Comparison of ENCODE assay signal across 8 mouse cellular contexts in genomic region chr15:78514393-78515146, GRCm38 (mm10). TPM values are rescaled to one million over a fixed set of nuclear protein-coding genes. Genes with fewer than 3 reads are reported as not detected.
DNase-seq lines count a peak whose midpoint lies in the region; ATAC-seq and TF ChIP-seq lines count a peak whose summit lies in the region.

No protein-coding gene starts in this region.

- TF ChIP-seq CTCF in G1E (IDR thresholded peaks at IDR 0.05; ENCODE audit: low read depth, low read length): peak; percentile 96
- peak; percentile 98 for TF ChIP-seq CTCF in layer of hippocampus, adult 2 months (conservative IDR thresholded peaks at IDR 0.05)

- peaks cover 43% of the 10 kb centered on the region for H3K27me3 ChIP-seq in G1E (ENCODE audit: insufficient read depth, low read length)
- H3K27me3 ChIP-seq in forebrain, embryonic 10.5 days (ENCODE audit: poor library complexity, severe bottlenecking): no peaks in the 10 kb centered on the region
- no peaks in the 10 kb centered on the region for H3K27me3 ChIP-seq in heart, embryonic 16.5 days (ENCODE audit: control insufficient read depth, insufficient read depth, low read length)
- no peaks in the 10 kb centered on the region for H3K27me3 ChIP-seq in lung, embryonic 15.5 days

- ATAC-seq in G1E (ENCODE audit: extremely low read depth, insufficient number of reproducible peaks, low FRiP score, poor library complexity, severe bottlenecking): no peak
- 0 out of 2 replicates have a peak, but pooled peaks have one; percentile 21 for ATAC-seq in heart, embryonic 16.5 days (replicated peaks; ENCODE audit: extremely low read depth, insufficient read depth, low FRiP score)
- peak; percentile 50; the same call in 1 of the 2 replicates for ATAC-seq in lung, embryonic 15.5 days (ENCODE audit: borderline replicate concordance, extremely low read depth, low FRiP score, low TSS enrichment)

- no peak overlapping the region for H3K9ac ChIP-seq in heart, embryonic 16.5 days (ENCODE audit: low read length)
- no peak overlapping the region for H3K9ac ChIP-seq in lung, embryonic 15.5 days

- no peak overlapping the region for H3K4me2 ChIP-seq in heart, embryonic 16.5 days (ENCODE audit: low read depth, low read length)
- no peak overlapping the region for H3K4me2 ChIP-seq in lung, embryonic 15.5 days

- 0 out of 2 replicates have a peak, but pooled peaks cover 6% of the 10 kb centered on the region for H3K4me1 ChIP-seq in G1E (ENCODE audit: insufficient read depth, low read depth, low read length)
- H3K4me1 ChIP-seq in forebrain, embryonic 10.5 days: peaks cover 35% of the 10 kb centered on the region
- H3K4me1 ChIP-seq in heart, embryonic 16.5 days (ENCODE audit: control insufficient read depth, insufficient read depth, low read length): peaks cover 22% of the 10 kb centered on the region
- peaks cover 10% of the 10 kb centered on the region for H3K4me1 ChIP-seq in lung, embryonic 15.5 days

- H3K4me3 ChIP-seq in G1E (ENCODE audit: low read depth, low read length): no peak overlapping the region
- H3K4me3 ChIP-seq in forebrain, embryonic 10.5 days: no peak overlapping the region
- no peak overlapping the region for H3K4me3 ChIP-seq in heart, embryonic 16.5 days (ENCODE audit: low read length)
- no peak overlapping the region for H3K4me3 ChIP-seq in layer of hippocampus, adult 2 months
- no peak overlapping the region for H3K4me3 ChIP-seq in lung, embryonic 15.5 days

- H3K36me3 ChIP-seq in G1E (replicated peaks): no peaks in the 10 kb centered on the region
- H3K36me3 ChIP-seq in forebrain, embryonic 10.5 days (replicated peaks): no peaks in the 10 kb centered on the region
- no peaks in the 10 kb centered on the region for H3K36me3 ChIP-seq in heart, embryonic 16.5 days (ENCODE audit: control insufficient read depth, insufficient read depth)
- H3K36me3 ChIP-seq in lung, embryonic 15.5 days: no peaks in the 10 kb centered on the region

- peak; percentile 50 for DNase-seq in G1E (ENCODE audit: low spot score)
- DNase-seq in c-Kit-positive CD71-negative TER-119-negative erythroid progenitor cells, embryonic 14.5 days (ENCODE audit: low read depth): peak; percentile 64
- DNase-seq in forebrain, embryonic 10.5 days (ENCODE audit: extremely low spot score, low spot score): peak; percentile 78
- DNase-seq in layer of hippocampus, adult 2 months (ENCODE audit: low spot score in 2 of 2): peak; percentile 66 to 87
- DNase-seq in right cerebral cortex, adult 18-20 months: peak; percentile 74
- peak; percentile 49 for DNase-seq in urinary bladder, postnatal 10 days (ENCODE audit: low spot score)

- H3K9me3 ChIP-seq in G1E (replicated peaks): no peaks in the 10 kb centered on the region
- H3K9me3 ChIP-seq in forebrain, embryonic 10.5 days: no peaks in the 10 kb centered on the region
- no peaks in the 10 kb centered on the region for H3K9me3 ChIP-seq in heart, embryonic 16.5 days (replicated peaks; ENCODE audit: control insufficient read depth, low read length)
- H3K9me3 ChIP-seq in lung, embryonic 15.5 days: no peaks in the 10 kb centered on the region

- 36% methylated on average over 7 of the region's 7 CpGs for WGBS in forebrain, embryonic 10.5 days
- WGBS in heart, embryonic 16.5 days: 27% methylated on average over 7 of the region's 7 CpGs
- WGBS in lung, embryonic 15.5 days: 21% methylated on average over 7 of the region's 7 CpGs

- H3K27ac ChIP-seq in forebrain, embryonic 10.5 days: peak overlapping the region; percentile 27; the same call in 1 of the 2 replicates
- no peak overlapping the region for H3K27ac ChIP-seq in heart, embryonic 16.5 days (ENCODE audit: low read length)
- H3K27ac ChIP-seq in layer of hippocampus, adult 2 months: no peak overlapping the region
- no peak overlapping the region for H3K27ac ChIP-seq in lung, embryonic 15.5 days

RNA-seq across cellular contexts. Expression of gene C1qtnf6, which starts 16.6 kb away (rescaled TPM):
- total RNA-seq in G1E (2014; fragmentation: Nextera tagmentation): not detected in 2 replicates
- 0.11 and 0.41 TPM in 2 replicates for total RNA-seq in G1E (2017)
- not detected in 2 replicates for polyA plus RNA-seq in G1E (2012)
- polyA plus RNA-seq in forebrain, embryonic 10.5 days (2016; fragmentation: Nextera tagmentation; extraction: Ambion mirVana): 8.4 and 8.8 TPM in 2 replicates
- 33.1 and 33.5 TPM in 2 replicates for polyA plus RNA-seq in heart, embryonic 16.5 days (2015; fragmentation: Nextera tagmentation; extraction: Ambion mirVana)
- total RNA-seq in layer of hippocampus, adult 2 months (2021): 1 to 10 TPM; 4.5 to 5.2 TPM
- 31.1 and 33.1 TPM in 2 replicates for polyA plus RNA-seq in lung, embryonic 15.5 days (2015; fragmentation: Nextera tagmentation; extraction: Ambion mirVana)

RNA-seq across cellular contexts. Expression of gene Il2rb, which starts 19.5 kb away (rescaled TPM):
- total RNA-seq in G1E (2014; fragmentation: Nextera tagmentation) (not detected in 2 replicates), G1E (2017) (under 0.01 and 0.05 TPM in 2 replicates)
- not detected in 2 replicates for polyA plus RNA-seq in G1E (2012)
- polyA plus RNA-seq in forebrain, embryonic 10.5 days (2016; fragmentation: Nextera tagmentation; extraction: Ambion mirVana): not detected in 2 replicates
- polyA plus RNA-seq in heart, embryonic 16.5 days (2015; fragmentation: Nextera tagmentation; extraction: Ambion mirVana): 1.8 and 4.9 TPM in 2 replicates
- total RNA-seq in layer of hippocampus, adult 2 months (2021): under 1 TPM in 1 of 2 experiments, not detected in 1; 0.20 TPM
- polyA plus RNA-seq in lung, embryonic 15.5 days (2015; fragmentation: Nextera tagmentation; extraction: Ambion mirVana): 0.25 and 1.3 TPM in 2 replicates

RNA-seq across cellular contexts. Expression of gene Sstr3, which starts 29.9 kb away (rescaled TPM):
- total RNA-seq in G1E (2014; fragmentation: Nextera tagmentation): not detected in 2 replicates
- 0.05 and 0.12 TPM in 2 replicates for total RNA-seq in G1E (2017)
- not detected in 2 replicates for polyA plus RNA-seq in G1E (2012)
- 0.09 TPM in 1 of 2 replicates, not detected in the other for polyA plus RNA-seq in forebrain, embryonic 10.5 days (2016; fragmentation: Nextera tagmentation; extraction: Ambion mirVana)
- 0.09 TPM in 1 of 2 replicates, not detected in the other for polyA plus RNA-seq in heart, embryonic 16.5 days (2015; fragmentation: Nextera tagmentation; extraction: Ambion mirVana)
- total RNA-seq in layer of hippocampus, adult 2 months (2021): 10 to 100 TPM; 25.2 to 25.8 TPM
- 0.05 TPM in 1 of 2 replicates, not detected in the other for polyA plus RNA-seq in lung, embryonic 15.5 days (2015; fragmentation: Nextera tagmentation; extraction: Ambion mirVana)

RNA-seq across cellular contexts. Expression of gene Tmprss6, which starts 46.1 kb away (rescaled TPM):
- total RNA-seq in G1E (2014; fragmentation: Nextera tagmentation) (not detected in 2 replicates), G1E (2017) (0.11 TPM in 1 of 2 replicates, not detected in the other)
- not detected in 2 replicates for polyA plus RNA-seq in G1E (2012)
- polyA plus RNA-seq in forebrain, embryonic 10.5 days (2016; fragmentation: Nextera tagmentation; extraction: Ambion mirVana): 0.30 and 0.39 TPM in 2 replicates
- polyA plus RNA-seq in heart, embryonic 16.5 days (2015; fragmentation: Nextera tagmentation; extraction: Ambion mirVana): 0.38 and 0.79 TPM in 2 replicates
- total RNA-seq in layer of hippocampus, adult 2 months (2021): 1 to 10 TPM; 1.9 to 3.0 TPM
- 0.06 and 0.20 TPM in 2 replicates for polyA plus RNA-seq in lung, embryonic 15.5 days (2015; fragmentation: Nextera tagmentation; extraction: Ambion mirVana)

RNA-seq across cellular contexts. Expression of gene Rac2, which starts 58.0 kb away (rescaled TPM):
- 647 and 735 TPM in 2 replicates for total RNA-seq in G1E (2014; fragmentation: Nextera tagmentation)
- total RNA-seq in G1E (2017): 713 and 736 TPM in 2 replicates
- polyA plus RNA-seq in G1E (2012): 981 and 1,035 TPM in 2 replicates
- 3.1 and 6.1 TPM in 2 replicates for polyA plus RNA-seq in forebrain, embryonic 10.5 days (2016; fragmentation: Nextera tagmentation; extraction: Ambion mirVana)
- polyA plus RNA-seq in heart, embryonic 16.5 days (2015; fragmentation: Nextera tagmentation; extraction: Ambion mirVana): 38.2 and 88.5 TPM in 2 replicates
- total RNA-seq in layer of hippocampus, adult 2 months (2021): 1 to 10 TPM; 2.2 to 3.7 TPM
- 17.5 and 27.3 TPM in 2 replicates for polyA plus RNA-seq in lung, embryonic 15.5 days (2015; fragmentation: Nextera tagmentation; extraction: Ambion mirVana)
